Mouse (Mus musculus) stomach, embryonic 15.5 days (tissue): Measurements from ENCODE around the gene Ifngr2. TPM values are rescaled to one million over a fixed set of nuclear protein-coding genes. Genes with fewer than 3 reads are reported as not detected.

ENCODE experiments used
- ATAC-seq: fragments of 200-750 bp; cut with Nextera tagmentation; 2 replicates; pipeline ENCODE4 v1.8.0; 2017; ENCODE audit warnings: low read depth, moderate number of reproducible peaks, moderate TSS enrichment; ENCODE audit not compliant: insufficient read depth, low FRiP score
- H3K27ac ChIP-seq: fragments of 300-500 bp; sonication (generic); 2 replicates; pipeline ENCODE4 v1.5.1; 2015; ENCODE audit warnings: mild to moderate bottlenecking, inconsistent platforms
- H3K27me3 ChIP-seq: fragments of 300-500 bp; sonication (generic); replicated peaks from 2 replicates; pipeline ENCODE4 v1.6.1; 2015; ENCODE audit warnings: inconsistent platforms
- H3K36me3 ChIP-seq: fragments of 300-500 bp; sonication (generic); 2 replicates; pipeline ENCODE4 v1.6.1; 2015; ENCODE audit warnings: inconsistent platforms
- H3K4me1 ChIP-seq: fragments of 300-500 bp; sonication (generic); 2 replicates; pipeline ENCODE4 v1.6.1; 2015; ENCODE audit warnings: inconsistent platforms
- H3K4me2 ChIP-seq: fragments of 300-500 bp; sonication (generic); 2 replicates; pipeline ENCODE4 v1.6.1; 2015; ENCODE audit warnings: mild to moderate bottlenecking, inconsistent platforms
- H3K4me3 ChIP-seq: fragments of 300-500 bp; sonication (generic); replicated peaks from 2 replicates; pipeline ENCODE4 v1.5.1; 2015; ENCODE audit warnings: inconsistent platforms
- H3K9ac ChIP-seq: fragments of 300-500 bp; sonication (generic); 2 replicates; pipeline ENCODE4 v1.6.1; 2015; ENCODE audit warnings: inconsistent platforms
- H3K9me3 ChIP-seq: fragments of 300-500 bp; sonication (generic); 2 replicates; pipeline ENCODE4 v1.6.1; 2016; ENCODE audit warnings: inconsistent platforms
- WGBS: fragments of 180-500 bp; shearing (Covaris S2); methylation state at CpG from one replicate; pipeline ENCODE4 v1.1.7; 2015; 5-methylcytosine and 5-hydroxymethylcytosine counted together
- polyA plus RNA-seq: library from polyadenylated mRNA; unstranded; fragments of >200 nt; fragmentation: Nextera tagmentation; extraction: Ambion mirVana; gene quantifications from 2 replicates; pipeline ENCODE4 v1.2.1, GENCODE M21; 2015

The Ifngr2 gene
- polyA plus RNA-seq, 1 experiment from 2014 or later, result 49.3 TPM

DNA sequence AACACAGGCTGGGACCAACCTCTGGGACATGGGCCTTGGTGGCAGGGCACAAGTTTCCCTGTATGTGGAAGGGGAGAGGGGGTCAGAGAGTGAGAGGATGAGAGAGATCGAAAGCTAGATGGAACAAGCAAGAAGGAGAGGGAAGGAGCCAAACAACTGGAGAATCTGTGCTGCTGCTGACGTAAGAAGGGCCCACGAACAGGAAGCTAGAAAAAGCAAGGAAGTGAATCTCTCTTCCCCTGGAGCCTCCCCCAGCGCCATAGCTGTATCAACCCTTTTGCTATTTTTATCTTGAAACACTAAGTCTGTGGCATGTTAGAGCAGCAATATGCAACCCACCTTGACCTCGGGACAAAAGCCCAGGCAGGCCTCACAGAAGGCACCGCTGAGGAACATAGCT lies 8.8 kb upstream of the Ifngr2 start:
- no peak overlapping the region for H3K9ac ChIP-seq
- 59% methylated on average over 6 of the region's 6 CpGs for WGBS
- ATAC-seq, result no peak
- no peaks in the 10 kb centered on the region for H3K36me3 ChIP-seq
- no peaks in the 10 kb centered on the region for H3K9me3 ChIP-seq
- no peak overlapping the region for H3K4me3 ChIP-seq
- 0 out of 2 replicates have a peak overlapping the region, but pooled peaks have one; percentile 21 for H3K27ac ChIP-seq
- H3K27me3 ChIP-seq, result 0 out of 2 replicates have a peak, but pooled peaks cover 3% of the 10 kb centered on the region
- no peak overlapping the region for H3K4me2 ChIP-seq
- peaks cover 8% of the 10 kb centered on the region for H3K4me1 ChIP-seq

DNA sequence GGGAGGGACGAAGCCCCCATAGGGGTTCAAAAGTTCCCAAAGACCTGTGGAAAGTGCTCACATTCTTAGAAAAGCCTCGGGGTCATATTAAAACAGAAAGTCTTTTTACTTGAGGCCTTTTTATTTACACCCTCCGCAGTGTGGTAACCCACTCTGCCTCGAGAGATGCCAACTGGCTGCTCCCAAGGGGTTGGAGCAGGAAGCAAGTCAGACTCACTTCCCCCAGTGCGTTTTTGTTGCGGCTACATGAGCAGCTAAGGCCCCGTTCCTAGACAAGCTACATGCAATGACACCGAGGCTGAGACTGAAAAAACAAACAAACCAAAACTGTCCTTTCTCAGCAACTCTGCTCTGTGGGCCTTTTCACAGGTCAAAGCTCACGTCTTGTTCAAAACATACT lies 8.4 kb upstream of the Ifngr2 start:
- no peak overlapping the region for H3K4me3 ChIP-seq
- H3K9me3 ChIP-seq, result no peaks in the 10 kb centered on the region
- WGBS, result 51% methylated on average over 9 of the region's 9 CpGs
- ATAC-seq, result no peak
- 0 out of 2 replicates have a peak overlapping the region, but pooled peaks have one; percentile 21 for H3K27ac ChIP-seq
- no peak overlapping the region for H3K4me2 ChIP-seq
- H3K9ac ChIP-seq, result no peak overlapping the region
- no peaks in the 10 kb centered on the region for H3K36me3 ChIP-seq
- 0 out of 2 replicates have a peak, but pooled peaks cover 3% of the 10 kb centered on the region for H3K27me3 ChIP-seq
- H3K4me1 ChIP-seq, result peaks cover 8% of the 10 kb centered on the region

DNA sequence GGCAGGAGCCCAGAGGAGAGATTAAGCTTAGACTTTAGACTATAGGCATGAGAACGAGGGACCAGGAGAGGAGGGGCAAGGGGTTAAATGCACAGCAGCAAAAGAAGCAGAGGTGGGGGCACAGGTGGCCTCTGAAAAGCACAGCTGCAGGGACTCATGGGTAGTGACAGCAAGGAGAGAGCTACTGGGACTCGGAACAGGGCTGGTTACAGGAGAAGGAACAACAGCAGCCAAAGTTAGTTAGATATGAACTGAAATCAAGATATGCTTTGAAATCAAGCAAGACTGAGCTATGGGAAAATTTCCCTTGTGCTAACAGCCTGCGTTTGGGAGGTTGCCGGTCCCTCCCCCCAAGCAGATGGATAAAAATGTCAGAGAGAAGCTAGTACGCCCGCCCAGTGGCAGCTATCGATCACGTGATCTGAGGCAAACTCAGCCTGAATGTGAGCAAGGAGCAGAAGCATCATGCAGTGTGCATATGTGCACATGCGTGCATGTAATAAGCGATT lies 5.2 kb upstream of the Ifngr2 start:
- Histone ChIP-seq H3K27me3 (no peaks in the 10 kb centered on the region), H3K9ac (no peak overlapping the region), H3K4me1 (peaks cover 14% of the 10 kb centered on the region), H3K27ac (0 out of 2 replicates have a peak overlapping the region, but pooled peaks have one; percentile 17), H3K4me3 (no peak overlapping the region), H3K4me2 (peak overlapping the region; percentile 24), H3K9me3 (no peaks in the 10 kb centered on the region), H3K36me3 (no peaks in the 10 kb centered on the region)
- ATAC-seq, result peak; percentile 62
- 28% methylated on average over 10 of the region's 10 CpGs for WGBS

DNA sequence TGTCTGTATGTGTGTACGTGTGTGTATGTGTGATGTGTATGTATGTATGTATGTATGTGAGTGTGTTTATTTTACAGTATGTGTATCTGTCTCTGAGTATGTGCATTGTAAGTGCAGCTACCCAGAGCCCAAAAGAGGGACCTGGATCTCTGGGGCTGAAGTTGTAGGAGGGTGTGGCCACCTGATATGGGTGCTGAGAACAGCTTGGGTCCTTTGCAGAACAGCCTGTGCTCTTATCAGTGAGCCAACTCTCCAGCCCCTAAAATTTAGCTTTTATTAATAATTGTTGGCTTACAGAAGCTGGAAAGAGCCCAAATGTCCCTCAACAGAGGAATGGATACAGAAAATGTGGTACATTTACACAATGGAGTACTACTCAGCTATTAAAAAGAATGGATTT lies 3.3 kb upstream of the Ifngr2 start:
- WGBS, result 100% methylated on average over 1 of the region's 1 CpGs
- Histone ChIP-seq H3K9ac (no peak overlapping the region), H3K9me3 (no peaks in the 10 kb centered on the region), H3K4me2 (no peak overlapping the region), H3K4me3 (no peak overlapping the region), H3K4me1 (peaks cover 18% of the 10 kb centered on the region), H3K36me3 (no peaks in the 10 kb centered on the region), H3K27ac (no peak overlapping the region), H3K27me3 (no peaks in the 10 kb centered on the region)
- ATAC-seq, result no peak

DNA sequence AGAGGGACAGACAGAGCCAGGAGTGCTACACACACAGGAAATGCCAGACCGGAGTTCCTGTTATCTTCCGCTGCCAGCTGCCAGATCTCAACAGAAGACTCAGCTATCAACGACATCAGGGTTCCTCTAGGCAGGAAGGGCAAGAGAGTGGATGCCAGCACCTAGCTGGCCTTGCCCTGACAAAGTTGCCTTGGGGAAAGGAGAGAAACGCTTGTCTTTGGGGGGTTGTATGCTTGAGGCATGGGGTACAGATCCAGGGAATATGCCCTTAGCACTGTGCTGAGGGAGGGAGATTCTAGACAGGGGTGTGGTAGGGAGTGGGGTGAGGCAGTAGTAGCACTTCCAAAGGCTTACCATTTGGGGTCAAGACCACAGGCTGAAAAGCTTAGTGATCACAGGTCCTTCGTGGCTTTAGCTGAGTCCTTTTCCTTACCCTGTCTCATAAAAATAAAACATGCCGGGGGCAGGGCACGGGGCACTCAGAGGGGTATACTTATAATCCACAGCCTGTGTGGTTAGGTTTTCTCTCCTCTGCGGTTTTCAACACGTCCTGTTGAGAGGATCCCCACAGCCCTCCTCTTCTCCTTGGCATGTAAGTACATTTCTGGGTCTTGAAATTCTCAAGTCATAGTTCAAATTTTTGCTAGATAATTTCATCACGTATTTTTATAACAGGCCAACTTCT lies 1.1 kb upstream of the Ifngr2 start:
- Histone ChIP-seq H3K9me3 (no peaks in the 10 kb centered on the region), H3K4me2 (peak overlapping the region; percentile 60)
- WGBS, result 49% methylated on average over 10 of the region's 10 CpGs

DNA sequence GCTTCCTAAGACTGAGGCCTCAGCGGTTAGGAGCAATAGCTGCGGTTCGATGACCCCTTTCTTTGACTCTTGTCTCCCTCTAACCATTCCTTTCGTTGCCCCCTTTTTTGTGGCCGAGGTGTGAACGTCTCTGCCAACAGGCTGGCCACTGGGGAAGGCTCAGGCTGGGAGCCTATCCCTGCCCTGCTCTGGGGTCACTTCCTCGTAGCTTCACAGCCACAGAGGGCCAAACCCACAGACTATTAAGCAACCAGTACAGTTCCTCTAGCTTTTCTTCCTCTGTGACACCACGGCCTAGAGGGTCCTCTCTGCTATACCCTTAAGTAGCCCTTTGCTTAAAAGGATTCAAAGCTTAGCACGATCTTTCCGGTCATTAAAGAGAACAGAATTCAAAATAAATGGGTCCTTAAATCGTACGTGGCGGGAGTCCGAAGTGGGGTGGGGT lies 459 bp upstream of the Ifngr2 start:
- H3K4me2 ChIP-seq, result peak overlapping the region; percentile 60
- peak overlapping the region; percentile 75 for H3K27ac ChIP-seq
- peaks cover 28% of the 10 kb centered on the region for H3K4me1 ChIP-seq
- WGBS, result 18% methylated on average over 14 of the region's 14 CpGs
- peak; percentile 37; the same call in 1 of the 2 replicates for ATAC-seq
- no peaks in the 10 kb centered on the region for H3K9me3 ChIP-seq
- H3K4me3 ChIP-seq, result peak overlapping the region; percentile 71
- H3K9ac ChIP-seq, result peak overlapping the region; percentile 51; the same call in 1 of the 2 replicates
- H3K27me3 ChIP-seq, result no peaks in the 10 kb centered on the region
- no peaks in the 10 kb centered on the region for H3K36me3 ChIP-seq

More for the DNA sequence above, 1.1 kb upstream of the Ifngr2 start:
- no peaks in the 10 kb centered on the region for H3K27me3 ChIP-seq
- H3K4me3 ChIP-seq, result no peak overlapping the region
- peaks cover 29% of the 10 kb centered on the region for H3K4me1 ChIP-seq
- H3K9ac ChIP-seq, result no peak overlapping the region
- ATAC-seq, result peak; percentile 24; the same call in 1 of the 2 replicates
- peak overlapping the region; percentile 75 for H3K27ac ChIP-seq
- H3K36me3 ChIP-seq, result no peaks in the 10 kb centered on the region

DNA sequence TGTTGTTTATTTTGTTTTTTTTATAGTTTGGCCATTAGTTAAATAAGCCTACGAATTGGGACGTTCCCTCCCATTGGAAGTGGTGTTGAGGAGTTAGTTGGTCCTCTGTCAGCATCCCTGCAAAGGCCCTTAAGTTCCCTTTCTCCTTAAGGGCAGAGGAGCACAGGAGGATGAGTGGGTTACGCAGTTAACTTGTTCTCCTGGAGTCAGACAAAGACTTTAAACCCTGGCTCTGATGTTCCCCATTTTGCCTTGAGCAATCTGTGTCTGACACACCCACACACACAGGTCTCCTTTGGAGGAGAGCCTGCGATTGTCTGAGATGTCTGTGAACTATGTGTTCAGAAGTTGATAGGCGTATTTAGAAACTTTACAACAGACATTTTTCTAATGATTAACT lies 1.1 kb downstream of the Ifngr2 start:
- H3K27ac ChIP-seq, result no peak overlapping the region
- no peaks in the 10 kb centered on the region for H3K27me3 ChIP-seq
- peak overlapping the region; percentile 60 for H3K4me2 ChIP-seq
- 48% methylated on average over 5 of the region's 5 CpGs for WGBS
- no peaks in the 10 kb centered on the region for H3K9me3 ChIP-seq
- no peaks in the 10 kb centered on the region; the same call in 1 of the 2 replicates for H3K36me3 ChIP-seq
- peak overlapping the region; percentile 71 for H3K4me3 ChIP-seq
- H3K9ac ChIP-seq, result no peak overlapping the region
- peaks cover 28% of the 10 kb centered on the region for H3K4me1 ChIP-seq
- no peak for ATAC-seq

DNA sequence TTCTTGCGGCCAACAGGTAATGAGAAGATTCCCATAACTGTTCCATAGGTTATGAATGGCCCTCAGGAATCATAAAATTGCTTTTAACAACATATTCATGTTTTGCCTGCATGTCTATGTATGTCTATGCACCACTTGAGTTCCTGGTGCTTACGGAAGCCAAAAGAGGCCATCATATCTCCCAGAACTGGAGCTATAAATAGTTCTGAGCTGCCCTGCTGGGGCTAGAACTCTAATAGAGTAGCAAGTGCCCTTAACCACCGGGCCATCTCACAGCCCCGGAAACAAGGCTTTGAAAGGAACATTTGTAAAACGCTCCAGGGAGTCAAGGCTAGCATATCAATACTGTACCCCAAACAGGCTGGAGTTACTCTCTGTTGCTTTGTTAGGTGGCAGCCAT lies 1.7 kb downstream of the Ifngr2 start:
- Histone ChIP-seq H3K36me3 (no peaks in the 10 kb centered on the region; the same call in 1 of the 2 replicates), H3K4me3 (peak overlapping the region; percentile 24; the same call in 1 of the 2 replicates), H3K27ac (peak overlapping the region; percentile 12; the same call in 1 of the 2 replicates), H3K4me2 (peak overlapping the region; percentile 38), H3K9ac (no peak overlapping the region), H3K27me3 (no peaks in the 10 kb centered on the region), H3K4me1 (peaks cover 34% of the 10 kb centered on the region), H3K9me3 (no peaks in the 10 kb centered on the region)
- no peak for ATAC-seq
- 37% methylated on average over 5 of the region's 5 CpGs for WGBS

DNA sequence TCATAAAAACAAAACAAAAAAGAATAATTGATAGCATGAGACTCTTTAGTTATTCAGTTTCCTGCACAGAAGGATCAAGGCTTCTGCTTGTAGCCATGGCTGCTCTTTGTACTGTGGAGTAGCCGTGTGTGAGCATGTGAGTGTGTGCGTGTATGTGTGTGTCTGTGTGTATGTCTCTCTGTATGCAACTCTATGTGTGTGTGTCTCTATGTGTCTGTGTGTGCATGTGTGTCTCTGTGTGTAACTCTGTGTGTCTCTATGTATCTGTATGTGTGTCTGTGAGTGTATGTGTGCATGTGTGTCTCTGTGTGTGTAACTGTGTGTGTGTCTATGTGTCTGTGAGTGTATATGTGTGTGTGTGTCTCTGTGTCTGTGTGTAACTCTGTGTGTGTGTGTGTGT lies 2.1 kb downstream of the Ifngr2 start:
- Histone ChIP-seq H3K9me3 (no peaks in the 10 kb centered on the region), H3K4me2 (peak overlapping the region; percentile 38), H3K4me3 (peak overlapping the region; percentile 24; the same call in 1 of the 2 replicates), H3K27me3 (no peaks in the 10 kb centered on the region), H3K4me1 (peaks cover 38% of the 10 kb centered on the region), H3K27ac (peak overlapping the region; percentile 12; the same call in 1 of the 2 replicates), H3K36me3 (no peaks in the 10 kb centered on the region; the same call in 1 of the 2 replicates), H3K9ac (no peak overlapping the region)
- 70% methylated on average over 2 of the region's 2 CpGs for WGBS
- ATAC-seq, result no peak

DNA sequence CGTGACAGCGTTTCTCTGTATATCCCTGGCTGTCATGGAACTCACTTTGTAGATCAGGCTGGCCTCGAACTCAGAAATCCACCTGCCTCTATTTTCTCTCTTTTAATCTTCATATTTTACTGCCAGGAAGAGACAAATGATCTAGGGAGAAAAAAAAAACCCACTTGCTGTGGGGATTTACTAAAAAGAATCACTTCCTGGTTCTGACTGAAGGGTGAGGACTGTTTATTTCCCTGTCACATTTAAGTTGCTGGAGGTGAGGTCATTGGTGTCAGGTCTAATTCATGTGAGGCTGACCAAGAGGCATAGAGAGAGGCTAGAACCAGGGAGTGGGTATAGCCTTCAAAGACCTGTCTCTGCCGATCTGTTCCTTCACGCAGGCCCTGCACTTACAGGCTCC lies 2.7 kb downstream of the Ifngr2 start:
- Histone ChIP-seq H3K4me2 (no peak overlapping the region), H3K9me3 (no peaks in the 10 kb centered on the region), H3K27ac (peak overlapping the region; percentile 48; the same call in 1 of the 2 replicates), H3K9ac (no peak overlapping the region), H3K27me3 (no peaks in the 10 kb centered on the region), H3K36me3 (no peaks in the 10 kb centered on the region; the same call in 1 of the 2 replicates), H3K4me1 (peaks cover 38% of the 10 kb centered on the region), H3K4me3 (no peak overlapping the region)
- ATAC-seq, result no peak
- WGBS, result 66% methylated on average over 5 of the region's 5 CpGs

DNA sequence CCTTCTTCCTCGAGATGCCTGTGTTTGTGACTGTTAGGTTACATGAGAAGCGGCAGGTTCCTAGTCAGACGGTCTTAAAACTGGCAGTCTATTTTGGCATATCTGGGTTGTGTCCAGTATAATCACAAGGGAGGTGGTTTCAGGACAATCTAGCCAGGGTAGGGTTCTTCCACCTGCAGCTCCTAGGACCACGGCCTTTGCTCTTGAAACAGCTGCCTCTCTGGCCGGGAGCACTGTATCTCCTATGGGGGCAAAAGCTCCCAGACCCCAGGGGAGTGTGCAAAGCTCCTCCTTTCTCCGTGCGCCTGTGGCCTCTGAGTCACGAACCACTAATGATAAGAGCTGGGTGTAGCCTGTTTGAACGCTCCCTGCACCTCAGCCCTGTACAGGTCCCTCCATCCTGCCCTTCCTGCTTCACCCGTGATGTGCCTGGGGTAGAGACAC lies 4.2 kb downstream of the Ifngr2 start:
- Histone ChIP-seq H3K4me3 (no peak overlapping the region), H3K27ac (peak overlapping the region; percentile 74), H3K9me3 (no peaks in the 10 kb centered on the region), H3K4me2 (0 out of 2 replicates have a peak overlapping the region, but pooled peaks have one; percentile 16), H3K4me1 (peaks cover 36% of the 10 kb centered on the region), H3K27me3 (no peaks in the 10 kb centered on the region), H3K9ac (no peak overlapping the region), H3K36me3 (peaks cover 2% of the 10 kb centered on the region; the same call in 1 of the 2 replicates)
- peak; percentile 74 for ATAC-seq
- WGBS, result 64% methylated on average over 10 of the region's 10 CpGs

DNA sequence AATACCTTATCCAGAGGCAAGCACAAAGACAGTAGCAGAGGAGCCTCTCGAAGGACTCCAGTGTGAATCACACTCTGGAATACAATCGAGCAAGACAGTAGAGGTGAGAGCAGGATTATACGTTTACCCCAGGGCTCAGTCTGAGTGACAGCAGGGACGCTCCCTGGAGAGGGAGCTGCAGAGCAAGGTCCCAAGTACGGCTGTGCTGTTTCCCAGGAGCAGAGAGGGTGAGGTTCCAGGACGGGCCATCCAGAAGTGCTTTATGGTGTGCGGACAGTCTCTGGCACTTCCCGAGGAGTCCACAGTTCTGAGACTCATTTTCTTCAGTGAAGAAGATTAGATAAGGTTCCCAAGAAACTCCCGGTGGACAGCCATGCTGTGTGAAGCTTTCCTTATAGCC lies 5.2 kb downstream of the Ifngr2 start:
- no peak overlapping the region for H3K9ac ChIP-seq
- H3K27ac ChIP-seq, result no peak overlapping the region
- H3K9me3 ChIP-seq, result no peaks in the 10 kb centered on the region
- no peak overlapping the region for H3K4me2 ChIP-seq
- no peaks in the 10 kb centered on the region for H3K27me3 ChIP-seq
- peaks cover 33% of the 10 kb centered on the region for H3K4me1 ChIP-seq
- no peak overlapping the region for H3K4me3 ChIP-seq
- peaks cover 2% of the 10 kb centered on the region; the same call in 1 of the 2 replicates for H3K36me3 ChIP-seq
- ATAC-seq, result no peak
- WGBS, result 54% methylated on average over 9 of the region's 9 CpGs
